Mouse (Mus musculus) right cerebral cortex, postnatal 4 days (tissue): ENCODE results near the gene Hist1h2bk.

Experiments used
- DNase-seq: peaks from one replicate; pipeline ENCODE4 v3.0.0-alpha.2; 2022

Gene Hist1h2bk

DNA sequence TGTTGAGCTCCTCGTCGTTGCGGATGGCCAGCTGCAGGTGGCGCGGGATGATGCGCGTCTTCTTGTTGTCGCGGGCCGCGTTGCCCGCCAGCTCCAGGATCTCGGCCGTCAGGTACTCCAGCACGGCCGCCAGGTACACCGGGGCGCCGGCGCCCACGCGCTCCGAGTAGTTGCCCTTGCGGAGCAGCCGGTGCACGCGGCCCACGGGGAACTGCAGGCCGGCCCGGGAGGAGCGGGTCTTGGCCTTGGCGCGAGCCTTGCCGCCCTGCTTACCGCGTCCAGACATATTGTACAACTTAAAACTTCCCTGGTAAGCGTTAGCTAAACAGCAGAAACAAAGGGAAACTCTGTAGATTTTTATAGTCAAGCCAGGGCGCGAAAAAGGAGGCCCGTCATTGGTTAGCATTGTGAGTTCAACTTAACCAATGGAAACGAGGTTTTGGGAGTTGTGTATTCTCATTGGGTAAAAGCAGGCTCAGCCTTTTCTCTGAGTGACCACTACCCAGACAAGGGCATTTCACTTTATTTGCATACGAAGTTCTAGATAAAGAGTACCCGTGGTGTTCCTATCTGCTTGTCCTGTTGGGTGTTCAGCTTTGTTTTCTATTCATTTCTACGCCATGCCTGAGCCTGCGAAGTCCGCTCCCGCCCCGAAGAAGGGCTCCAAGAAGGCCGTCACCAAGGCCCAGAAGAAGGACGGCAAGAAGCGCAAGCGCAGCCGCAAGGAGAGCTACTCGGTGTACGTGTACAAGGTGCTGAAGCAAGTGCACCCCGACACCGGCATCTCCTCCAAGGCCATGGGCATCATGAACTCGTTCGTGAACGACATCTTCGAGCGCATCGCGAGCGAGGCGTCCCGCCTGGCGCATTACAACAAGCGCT is at the start of gene Hist1h2bk, which contains the start of gene Hist1h2ah:
TSS of gene Hist1h2bk (plus strand) at position 604 of the 882 bp plus-strand sequence.
TSS of gene Hist1h2ah (minus strand) at position 302 of the 882 bp plus-strand sequence.
- DNase-seq: peak; percentile 71

DNA sequence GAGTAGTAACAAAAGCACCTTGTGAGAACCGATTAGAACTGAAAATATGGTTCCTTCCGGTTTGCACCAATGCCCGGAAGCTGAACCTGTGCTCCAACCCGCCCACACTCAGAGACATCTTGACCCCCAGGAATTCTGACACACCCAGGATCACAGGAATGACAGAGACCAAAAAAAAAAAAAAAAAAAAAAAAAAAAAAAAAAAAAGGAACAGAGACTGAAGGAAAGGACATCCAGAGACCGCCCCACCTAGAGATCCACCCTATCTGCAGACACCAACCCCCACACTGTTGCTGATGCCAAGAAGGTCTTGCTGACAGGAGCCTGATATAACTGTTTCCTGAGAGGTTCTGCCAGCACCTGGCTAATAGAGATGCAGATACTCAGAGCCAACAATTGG is 43.1 kb upstream of the Hist1h2bk start:
- no peak for DNase-seq

DNA sequence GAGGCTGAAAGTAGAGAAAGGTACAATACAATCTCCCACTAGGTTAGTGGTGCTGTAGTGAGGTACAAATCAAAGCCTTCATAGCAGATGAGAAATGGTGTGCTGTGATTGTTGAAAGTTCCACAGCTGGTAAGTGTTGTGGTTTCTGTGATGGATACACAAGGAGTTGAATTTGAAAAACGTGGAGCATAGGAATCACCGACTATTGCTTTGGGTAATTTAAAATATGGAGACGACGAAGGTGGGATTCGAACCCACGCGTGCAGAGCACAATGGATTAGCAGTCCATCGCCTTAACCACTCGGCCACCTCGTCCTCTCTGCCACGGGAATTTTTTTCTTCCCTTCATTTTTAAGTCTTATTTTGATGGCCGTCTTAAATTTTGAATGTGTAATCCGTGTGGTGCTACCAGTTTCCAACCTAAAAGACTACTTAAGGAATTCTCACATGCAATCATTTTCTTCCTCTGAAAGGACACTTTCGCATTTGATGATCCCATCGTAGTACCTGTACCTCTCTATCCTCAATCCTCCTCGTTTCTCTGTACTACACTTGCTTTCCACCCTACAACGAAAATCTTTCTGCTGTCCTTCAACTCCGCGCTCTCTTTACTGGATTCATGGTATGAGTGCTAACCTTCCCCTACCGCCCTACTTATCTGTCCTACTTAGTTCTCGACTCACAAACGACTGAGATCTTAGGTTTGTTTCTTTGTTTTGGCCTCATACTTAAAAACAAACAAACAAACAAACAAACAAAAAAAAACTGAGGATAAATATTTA is 41.5 kb upstream of the Hist1h2bk start:
- DNase-seq: peak; percentile 27

DNA sequence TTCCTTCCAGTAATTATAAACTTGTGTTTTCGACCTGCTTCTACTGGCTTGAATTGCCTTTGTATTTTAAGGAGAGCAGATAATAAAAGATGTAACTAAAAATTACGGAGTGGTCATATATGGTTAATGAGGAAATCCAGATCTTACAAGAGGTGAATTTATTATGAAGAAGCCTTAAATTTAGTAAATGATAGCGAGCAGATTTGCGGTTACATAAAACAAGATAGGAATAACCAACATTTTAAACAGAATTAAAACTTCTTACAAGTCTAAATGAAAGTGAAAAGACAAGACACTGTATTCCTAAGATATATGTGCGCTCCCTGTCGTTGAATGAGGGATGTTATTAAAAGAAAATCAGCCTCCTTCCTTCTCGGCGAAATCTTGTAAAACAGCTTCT is 40.8 kb upstream of the Hist1h2bk start:
- DNase-seq: no peak

DNA sequence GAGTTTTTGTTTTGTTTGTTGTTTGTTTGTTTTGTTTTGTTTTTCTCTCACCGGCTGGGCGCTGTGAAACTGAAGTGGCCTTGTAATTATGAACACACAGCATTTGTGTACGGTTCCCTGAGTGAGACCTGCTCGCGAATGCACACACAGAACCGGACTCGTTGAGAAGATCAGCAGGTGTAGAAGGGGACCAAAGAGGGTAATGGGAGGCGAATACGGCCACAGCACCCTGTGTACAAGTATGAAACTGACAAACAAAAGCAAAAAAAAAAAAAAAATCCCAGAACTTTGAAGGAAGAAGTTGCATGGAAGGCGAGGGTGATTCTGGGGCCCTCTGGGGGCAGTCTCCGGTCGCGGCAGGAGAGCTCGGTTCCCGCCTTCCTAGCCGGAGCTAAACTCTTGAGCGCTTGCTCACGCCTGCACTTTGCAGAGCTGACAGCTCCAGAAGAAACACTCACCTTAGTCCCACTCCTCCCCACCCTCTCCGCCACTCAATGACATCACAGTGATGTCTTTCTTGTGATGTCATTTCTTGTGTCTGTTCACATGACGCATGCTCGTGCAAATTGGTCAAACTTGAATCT is 40.2 kb upstream of the Hist1h2bk start:
- DNase-seq: peak; percentile 16

DNA sequence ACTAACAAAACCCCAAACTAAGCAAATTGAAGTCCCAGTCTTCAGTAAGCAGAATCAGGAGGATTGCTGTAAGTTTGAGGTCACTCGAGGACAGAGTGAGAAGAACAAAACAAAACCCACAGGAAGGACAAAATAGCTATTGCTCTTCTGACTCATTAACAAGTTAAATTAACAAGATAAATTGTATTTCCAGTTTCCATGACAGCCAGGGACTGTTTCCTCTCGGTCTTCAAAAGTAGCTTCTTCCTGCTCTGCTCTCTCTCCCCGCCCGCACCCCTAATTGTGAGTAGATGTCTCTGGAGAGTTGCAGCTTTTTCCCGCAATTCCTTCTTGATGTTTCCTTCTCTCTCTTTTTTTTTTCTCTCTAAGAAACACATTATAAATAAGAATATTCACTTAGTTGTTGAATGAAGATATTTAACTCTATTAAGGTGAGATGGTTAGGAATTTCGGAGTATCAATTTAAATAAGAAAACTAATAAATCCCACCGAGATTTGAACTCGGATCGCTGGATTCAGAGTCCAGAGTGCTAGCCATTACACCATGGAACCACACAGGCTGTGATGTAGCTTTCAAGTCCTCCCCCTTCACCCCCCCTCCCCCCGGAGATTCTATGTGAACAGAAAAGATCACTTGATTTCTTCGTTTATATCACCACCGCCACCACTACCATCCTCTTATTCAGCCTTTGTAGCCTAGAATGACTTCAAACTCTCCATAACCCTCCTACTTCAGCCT is 39.4 kb upstream of the Hist1h2bk start:
- DNase-seq: no peak

DNA sequence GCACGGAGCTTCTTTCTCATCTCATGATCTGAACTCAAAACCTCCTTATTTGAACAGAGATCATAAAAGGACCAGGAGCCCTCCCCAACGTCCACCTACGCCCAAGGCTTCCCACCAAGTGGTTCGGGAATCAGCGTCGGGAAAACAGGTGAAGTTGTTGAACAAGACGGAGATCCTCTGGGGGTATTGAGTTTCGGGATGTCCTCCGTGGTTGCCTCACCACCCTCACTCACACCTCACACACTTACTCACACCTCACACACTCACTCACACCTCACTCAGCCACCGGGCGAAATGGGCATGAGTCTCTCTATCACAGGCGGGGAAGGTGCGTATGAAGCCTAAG is 38.9 kb upstream of the Hist1h2bk start:
- no peak for DNase-seq

DNA sequence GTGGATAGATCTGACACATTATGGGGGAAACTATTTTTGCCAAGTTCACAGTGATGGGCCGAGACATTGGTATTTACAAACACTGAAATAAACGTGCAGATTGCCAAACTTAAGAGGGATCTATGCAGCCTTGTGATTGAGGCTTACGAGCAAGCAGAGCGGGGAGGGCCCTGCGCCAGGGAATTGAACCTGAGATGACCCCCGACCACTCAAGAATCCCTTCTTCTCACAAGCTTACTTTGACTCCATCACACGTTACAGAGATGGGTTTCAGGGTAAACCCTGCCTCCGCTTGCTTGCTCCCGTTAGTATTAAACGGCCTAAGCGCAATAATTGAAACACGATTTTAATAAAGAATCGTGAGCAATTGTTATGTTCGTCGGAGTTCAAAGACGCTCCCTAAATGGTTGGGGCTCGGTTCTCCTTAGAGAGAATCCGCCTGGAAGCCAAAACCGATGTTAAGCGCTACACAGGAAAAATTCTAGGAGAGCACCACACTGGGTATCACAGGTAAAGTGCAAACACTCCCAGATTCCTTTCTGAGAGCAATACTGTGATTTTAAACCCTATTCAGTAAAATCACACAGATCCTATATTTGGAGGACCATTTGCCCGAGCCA is 38.4 kb upstream of the Hist1h2bk start:
- no peak for DNase-seq

DNA sequence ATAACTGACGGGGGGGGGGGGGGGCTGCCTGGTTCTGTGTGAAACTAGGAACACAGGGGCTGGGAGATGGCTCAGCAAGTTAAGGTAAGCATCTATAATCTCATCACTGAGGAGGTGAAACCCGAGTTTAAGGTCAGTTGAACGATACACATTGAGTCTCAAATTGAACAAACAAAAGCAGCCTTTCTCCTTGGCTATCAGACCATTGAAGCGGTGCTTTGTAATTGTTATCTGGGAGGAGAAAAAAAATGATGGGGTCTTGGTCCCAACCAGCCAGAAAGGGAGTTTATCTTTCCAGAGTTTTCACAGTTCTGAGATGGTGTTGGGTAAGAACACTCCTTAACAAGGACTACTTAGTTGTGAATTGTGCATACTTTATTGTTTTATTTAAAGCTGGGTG is 37.8 kb upstream of the Hist1h2bk start:
- no peak for DNase-seq

DNA sequence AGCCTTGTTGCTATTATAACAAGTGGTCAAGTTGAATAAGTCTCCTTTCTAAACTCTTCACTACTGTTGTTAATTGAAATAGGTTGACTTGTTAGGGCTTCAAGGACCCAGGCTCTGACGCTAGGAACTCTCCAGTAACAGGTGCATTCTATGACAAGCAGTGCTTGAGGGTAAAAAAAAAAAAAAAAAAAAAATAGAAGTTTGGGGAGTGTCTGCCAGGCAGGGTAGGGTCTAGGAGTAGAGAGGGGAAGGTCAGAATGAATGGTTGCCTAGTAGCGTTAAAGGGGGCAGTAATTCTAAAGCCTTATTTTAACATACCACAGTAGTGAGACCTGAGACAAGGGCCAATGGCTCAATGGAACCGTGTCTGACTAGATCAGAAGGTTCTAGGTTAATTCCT is 37.3 kb upstream of the Hist1h2bk start:
- DNase-seq: no peak

DNA sequence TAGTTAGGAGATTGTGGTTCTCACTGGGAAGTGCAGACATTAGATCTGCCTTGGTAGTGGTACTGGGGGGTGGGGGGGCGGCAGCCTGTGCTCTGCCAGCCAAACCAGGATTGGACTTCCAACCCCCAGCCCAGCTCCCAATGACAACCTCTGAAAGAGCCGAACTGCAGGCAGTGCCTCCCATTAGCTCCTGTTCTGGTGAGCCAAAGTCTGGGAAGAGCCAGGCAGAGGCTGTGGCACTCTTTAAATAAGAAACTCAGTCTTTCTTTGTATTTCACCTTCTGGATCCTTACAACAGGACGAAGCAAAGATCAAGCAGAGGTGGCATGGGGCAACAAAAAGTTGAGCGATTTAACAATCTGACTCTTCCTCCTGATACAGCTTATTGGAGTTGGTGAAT is 36.5 kb upstream of the Hist1h2bk start:
- no peak for DNase-seq

DNA sequence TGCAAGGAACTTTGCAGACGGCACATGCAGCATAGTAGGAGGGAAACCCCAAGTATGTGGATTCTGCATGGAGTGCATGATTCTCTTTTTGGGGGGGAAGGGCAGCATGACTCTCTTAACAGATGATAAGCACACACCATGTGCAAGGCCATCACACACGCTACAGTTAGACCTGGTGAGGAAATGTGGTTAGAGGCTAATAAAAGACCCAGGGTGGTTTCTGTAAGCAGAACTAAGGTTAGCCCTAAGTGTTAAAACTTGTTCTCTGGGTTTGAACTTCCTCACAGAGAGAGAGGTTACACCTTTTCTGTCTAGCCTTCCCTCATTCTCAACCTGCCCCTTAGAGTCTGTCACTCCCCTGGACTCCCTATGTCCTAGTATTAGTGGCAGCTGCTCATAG is 34.3 kb upstream of the Hist1h2bk start:
- DNase-seq: no peak

DNA sequence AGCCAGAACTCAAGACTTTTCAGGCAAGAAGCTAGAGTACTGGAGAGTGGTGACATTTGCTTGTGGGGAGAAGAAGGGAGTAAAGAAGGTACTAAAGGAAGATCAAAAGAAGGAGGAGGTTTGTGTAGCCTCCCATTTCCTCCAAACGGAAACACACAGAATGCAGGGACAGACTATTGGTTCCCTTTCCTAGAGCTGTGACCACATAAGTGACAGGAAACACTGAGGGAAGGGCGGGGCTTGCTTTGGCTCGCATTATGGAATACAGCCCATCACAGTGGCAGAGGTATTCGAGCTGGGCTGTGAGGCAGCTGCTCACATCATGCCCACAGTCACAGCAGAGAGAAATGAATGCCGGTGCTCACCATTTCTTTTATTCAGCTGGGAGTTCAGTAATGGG is 33.8 kb upstream of the Hist1h2bk start:
- DNase-seq: no peak

DNA sequence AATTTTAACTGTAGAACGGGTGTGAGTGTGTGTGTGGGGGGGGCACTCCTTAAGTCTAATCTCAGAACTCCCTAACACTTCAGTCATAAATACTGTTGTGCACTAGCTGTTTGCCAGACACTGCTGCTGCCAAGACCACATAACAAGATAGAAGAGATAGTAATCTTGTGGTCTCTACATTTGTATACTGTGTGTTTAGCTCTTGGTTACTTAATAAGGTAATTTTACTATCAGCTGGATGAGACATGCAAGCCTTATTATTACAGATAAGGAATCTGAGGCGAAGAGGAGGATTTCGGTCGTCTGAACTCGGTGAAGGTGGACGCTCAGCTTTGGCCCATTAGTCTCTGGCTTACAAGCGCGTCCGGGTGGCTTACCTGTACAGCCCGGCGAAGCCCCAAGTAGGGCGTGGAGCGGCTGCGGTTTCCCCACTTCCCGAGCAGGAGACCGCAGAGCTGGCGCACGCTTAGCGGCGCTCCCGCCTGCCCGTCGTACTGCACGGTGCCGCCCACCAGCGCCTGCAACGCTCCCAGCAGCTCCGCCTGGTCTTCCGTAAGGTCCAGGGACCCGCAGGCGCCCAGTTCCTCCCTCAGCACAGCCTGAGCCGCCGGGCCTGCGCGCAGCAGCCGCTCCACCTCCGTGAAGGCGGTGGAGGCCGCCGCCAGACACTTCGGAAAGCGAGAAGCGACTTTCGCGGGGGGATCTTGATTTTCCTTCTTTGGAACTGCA is 29.9 kb upstream of the Hist1h2bk start:
- no peak for DNase-seq

DNA sequence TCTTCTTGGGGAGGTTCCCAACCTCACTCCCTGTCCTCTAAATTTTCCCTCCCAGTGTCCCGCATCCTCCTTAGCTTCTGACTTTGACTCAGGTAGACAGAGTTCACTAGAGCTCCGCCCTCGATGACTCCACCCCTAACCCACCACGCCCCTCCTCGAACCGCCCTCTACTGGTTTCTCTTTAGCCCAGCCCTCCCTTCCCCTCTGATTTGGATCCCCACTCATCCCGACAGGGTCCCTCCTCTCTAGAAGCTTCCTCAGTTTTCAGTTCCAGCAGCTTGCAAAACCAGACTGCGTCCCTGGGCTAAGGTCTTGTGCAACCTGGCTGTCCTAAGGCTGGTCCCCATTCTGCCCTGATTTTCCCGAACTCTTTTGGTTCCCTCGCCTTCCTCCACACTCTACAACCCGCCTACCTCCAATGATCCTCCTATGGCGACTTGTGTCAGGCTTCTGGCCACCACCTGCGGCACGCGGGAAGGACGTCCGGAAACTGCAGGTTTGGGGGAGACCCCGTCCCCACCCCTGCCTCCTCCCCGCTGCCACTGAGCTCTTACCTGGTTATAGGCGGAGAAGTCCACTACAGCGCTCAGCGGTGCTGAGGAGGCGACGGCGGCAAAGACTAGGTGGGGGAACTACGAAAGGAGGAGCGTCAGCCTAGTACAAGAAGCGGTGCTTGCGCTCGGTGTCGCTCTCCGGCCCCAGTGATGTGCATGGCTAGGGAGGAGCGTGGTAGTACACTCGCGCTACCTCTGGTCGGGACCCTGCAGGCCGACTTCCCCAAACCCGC is 29.1 kb upstream of the Hist1h2bk start:
- DNase-seq: no peak

DNA sequence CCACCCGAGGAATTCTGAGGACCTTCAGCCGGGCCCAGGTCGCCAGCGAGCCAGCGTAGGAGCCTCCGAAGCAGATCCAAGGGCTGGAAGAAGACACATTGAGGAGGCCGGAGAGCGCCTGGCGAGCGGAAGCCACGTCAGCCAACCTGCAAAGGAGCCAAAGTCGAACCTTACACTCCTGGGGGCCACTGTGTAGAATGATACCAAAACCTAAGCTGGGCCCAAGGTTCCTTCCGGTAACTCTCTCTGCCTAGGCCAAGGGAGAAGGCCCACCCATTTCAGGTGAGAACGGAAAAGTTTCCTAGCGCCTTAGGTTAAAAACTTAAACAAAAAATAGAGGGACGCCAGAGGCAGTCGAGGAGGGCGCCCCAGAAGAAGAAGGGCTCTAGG is 28.6 kb upstream of the Hist1h2bk start:
- DNase-seq: no peak

DNA sequence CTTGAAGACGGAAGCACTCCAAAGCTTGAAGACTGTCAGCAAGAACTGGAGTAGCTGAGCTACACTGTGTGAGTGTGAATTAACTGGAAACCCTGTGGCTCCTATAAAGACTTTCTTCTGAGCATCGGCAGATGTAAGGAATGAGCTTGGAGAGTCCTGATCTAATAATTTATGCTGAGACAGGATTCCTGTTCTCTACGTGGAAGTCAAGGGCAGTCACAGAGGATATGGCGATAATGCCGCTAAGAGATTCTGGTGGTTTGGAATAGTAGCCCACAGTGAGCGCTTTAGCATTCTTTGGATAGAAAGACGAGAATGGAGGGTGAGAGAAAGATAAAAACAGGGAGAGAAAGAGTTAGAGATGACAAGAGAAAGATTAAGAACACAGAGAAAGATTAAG is 27.8 kb upstream of the Hist1h2bk start:
- no peak for DNase-seq

DNA sequence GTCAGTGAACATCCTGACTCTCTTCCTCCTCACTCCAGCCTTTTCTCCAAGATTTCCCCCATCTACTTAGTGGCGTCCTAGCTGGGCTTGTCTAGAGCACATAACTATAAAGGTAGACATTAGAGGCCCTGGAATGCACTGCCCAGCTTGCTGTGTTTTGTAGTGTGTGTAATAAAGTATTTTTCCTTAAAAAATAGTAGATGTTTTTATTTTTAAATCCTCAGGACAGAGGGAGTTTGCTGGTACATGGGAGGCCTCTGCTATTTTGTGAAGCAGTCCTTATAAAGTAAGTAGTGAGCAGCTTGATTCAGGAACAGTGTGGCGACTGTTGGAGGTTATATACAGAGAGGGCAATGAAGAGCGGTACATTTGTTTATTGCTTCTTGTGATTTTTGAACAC is 27.0 kb upstream of the Hist1h2bk start:
- DNase-seq: no peak

DNA sequence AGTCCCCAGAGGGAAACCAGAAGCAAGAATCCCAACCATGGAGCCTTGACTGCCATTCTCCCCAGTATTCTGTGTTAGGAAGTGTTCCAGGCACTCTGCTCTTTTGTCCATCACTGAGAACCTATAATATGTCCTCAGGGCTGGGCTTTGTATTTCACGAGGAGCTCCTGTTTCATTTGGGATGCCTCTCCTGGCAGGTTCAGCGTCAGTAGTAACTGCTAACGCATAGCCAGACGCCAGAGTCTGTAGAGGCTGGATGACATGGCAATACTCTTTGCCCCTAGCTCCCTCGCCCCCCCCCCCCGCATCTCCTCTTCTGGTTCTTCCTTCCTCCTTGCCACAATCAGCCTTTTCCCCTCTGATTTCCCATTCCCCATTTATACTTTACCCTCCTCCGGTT is 26.0 kb upstream of the Hist1h2bk start, which contains the start of gene Prss16:
TSS of gene Prss16 (minus strand) at position 101 of the 400 bp plus-strand sequence.
- no peak for DNase-seq

DNA sequence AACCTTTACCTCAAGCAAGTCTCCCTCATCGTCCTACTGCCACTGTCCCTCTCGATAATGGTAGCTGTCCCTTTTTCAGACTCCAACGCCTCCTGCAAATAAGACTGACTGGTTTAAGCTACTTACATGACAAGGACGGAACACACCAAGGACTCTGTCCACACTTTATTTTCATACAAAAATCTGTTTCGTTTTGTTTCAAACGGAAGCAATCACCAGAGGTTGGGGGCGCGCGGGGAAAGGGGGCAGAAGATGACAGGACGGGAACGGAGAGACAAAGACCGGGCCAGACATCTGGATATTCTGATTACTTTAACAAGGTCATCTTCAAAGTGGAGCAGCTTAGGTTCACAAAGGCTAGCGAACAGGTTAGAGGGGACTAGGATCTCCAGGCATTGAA is 22.0 kb upstream of the Hist1h2bk start:
- DNase-seq: no peak

DNA sequence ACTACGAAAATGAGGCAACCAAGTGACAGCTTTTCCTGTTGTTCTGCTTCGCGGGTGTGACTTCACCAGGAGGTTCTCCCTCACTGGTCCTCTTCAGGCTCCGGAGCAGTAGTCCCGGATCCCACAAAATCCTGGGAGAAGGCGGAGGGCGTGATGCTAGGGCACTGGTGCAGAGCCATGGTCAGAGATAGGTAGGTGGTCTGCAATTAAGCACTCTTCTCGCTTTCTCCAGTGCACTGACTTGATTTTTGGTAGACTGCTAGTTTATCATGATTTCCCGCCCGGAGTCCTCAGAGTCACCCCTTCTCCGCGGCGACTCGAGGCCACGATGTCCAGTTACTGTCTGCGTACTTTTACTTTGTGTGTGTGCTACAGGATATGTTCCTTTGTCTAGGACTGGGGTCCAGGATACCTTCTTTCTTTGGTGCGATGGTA is 21.2 kb upstream of the Hist1h2bk start:
- DNase-seq: no peak
